Mouse (Mus musculus) myocyte (in vitro differentiated cells): ENCODE results near the gene 4930503B20Rik. TPM values are rescaled to one million over a fixed set of nuclear protein-coding genes. Genes with fewer than 3 reads are reported as not detected.

Experiments used
- H3K27me3 ChIP-seq: one replicate; pipeline ENCODE4 v1.6.1; 2011; ENCODE audit not compliant: control insufficient read depth, insufficient read depth, insufficient read length
- H3K36me3 ChIP-seq: one replicate; pipeline ENCODE4 v1.6.1; 2011; ENCODE audit not compliant: control insufficient read depth, insufficient read depth
- H3K4me2 ChIP-seq: one replicate; pipeline ENCODE4 v1.6.1; 2011; ENCODE audit warnings: low read depth, control low read depth
- H3K4me3 ChIP-seq: one replicate; pipeline ENCODE4 v1.5.1; 2011; ENCODE audit warnings: mild to moderate bottlenecking, control low read depth, moderate library complexity
- H3K79me2 ChIP-seq: one replicate; pipeline ENCODE4 v1.6.1; 2011; ENCODE audit not compliant: control insufficient read depth, insufficient read depth
- H3ac ChIP-seq: one replicate; pipeline ENCODE4 v1.6.1; 2011; ENCODE audit not compliant: control insufficient read depth, insufficient read length
- CEBPB ChIP-seq: IDR thresholded peaks from 2 replicates; pipeline ENCODE4 v1.6.1; 2011; ENCODE audit warnings: mild to moderate bottlenecking, moderate library complexity; ENCODE audit not compliant: poor library complexity, insufficient read depth, severe bottlenecking
- E2F4 ChIP-seq: IDR thresholded peaks from one replicate; pipeline ENCODE4 v1.6.1; 2011; ENCODE audit warnings: mild to moderate bottlenecking, control low read depth, moderate library complexity; ENCODE audit not compliant: insufficient read depth
- MAX ChIP-seq: IDR thresholded peaks from one replicate; pipeline ENCODE4 v1.6.1; 2011; ENCODE audit warnings: low read depth, mild to moderate bottlenecking, control low read depth
- MYOD1 ChIP-seq, 3 experiments: IDR thresholded peaks; one replicate each; pipeline ENCODE4 v1.6.1; 2011; ENCODE audit warnings: control low read depth in 2 of 3, low read depth in 2 of 3, mild to moderate bottlenecking in 2 of 3, moderate library complexity in 1 of 3; ENCODE audit not compliant: insufficient read length in 2 of 3, control insufficient read depth in 1 of 3
- MYOG ChIP-seq, 3 experiments: IDR thresholded peaks; one replicate each; pipeline ENCODE4 v1.6.1; 2011; ENCODE audit warnings: control low read depth in 2 of 3, low read depth in 2 of 3, mild to moderate bottlenecking in 2 of 3; ENCODE audit not compliant: insufficient read length in 2 of 3, control insufficient read depth in 1 of 3, insufficient read depth in 1 of 3
- POLR2A ChIP-seq: IDR thresholded peaks from one replicate; pipeline ENCODE4 v1.6.1; 2011; ENCODE audit warnings: low read depth, mild to moderate bottlenecking, control low read depth, moderate library complexity; ENCODE audit not compliant: insufficient read length
- POLR2AphosphoS2 ChIP-seq: IDR thresholded peaks from one replicate; pipeline ENCODE4 v1.6.1; 2011; ENCODE audit warnings: low read depth, control low read depth; ENCODE audit not compliant: insufficient read length
- REST ChIP-seq: IDR thresholded peaks from one replicate; pipeline ENCODE4 v1.6.1; 2011; ENCODE audit warnings: mild to moderate bottlenecking, control low read depth, moderate library complexity; ENCODE audit not compliant: insufficient read depth, insufficient read length
- SRF ChIP-seq: IDR thresholded peaks from one replicate; pipeline ENCODE4 v1.6.1; 2011; ENCODE audit warnings: low read depth; ENCODE audit not compliant: control insufficient read depth, insufficient read length
- TCF12 ChIP-seq: IDR thresholded peaks from one replicate; pipeline ENCODE4 v1.6.1; 2011; ENCODE audit warnings: mild to moderate bottlenecking, control low read depth; ENCODE audit not compliant: poor library complexity, insufficient read depth, severe bottlenecking
- TCF3 ChIP-seq: IDR thresholded peaks from one replicate; pipeline ENCODE4 v1.6.1; 2011; ENCODE audit warnings: low read depth, control low read depth; ENCODE audit not compliant: insufficient read length
- USF1 ChIP-seq: IDR thresholded peaks from one replicate; pipeline ENCODE4 v1.6.1; 2011; ENCODE audit warnings: low read depth, mild to moderate bottlenecking, control low read depth, moderate library complexity
- polyA plus RNA-seq: library from polyadenylated mRNA; unstranded; fragments of >200 nt; fragmentation: generic; extraction: Trizol; gene quantifications from one replicate; pipeline ENCODE4 v1.2.1, GENCODE M21; 2012; ENCODE audit warnings: missing spikeins

Gene 4930503B20Rik
- polyA plus RNA-seq, 1 experiment: not detected

DNA sequence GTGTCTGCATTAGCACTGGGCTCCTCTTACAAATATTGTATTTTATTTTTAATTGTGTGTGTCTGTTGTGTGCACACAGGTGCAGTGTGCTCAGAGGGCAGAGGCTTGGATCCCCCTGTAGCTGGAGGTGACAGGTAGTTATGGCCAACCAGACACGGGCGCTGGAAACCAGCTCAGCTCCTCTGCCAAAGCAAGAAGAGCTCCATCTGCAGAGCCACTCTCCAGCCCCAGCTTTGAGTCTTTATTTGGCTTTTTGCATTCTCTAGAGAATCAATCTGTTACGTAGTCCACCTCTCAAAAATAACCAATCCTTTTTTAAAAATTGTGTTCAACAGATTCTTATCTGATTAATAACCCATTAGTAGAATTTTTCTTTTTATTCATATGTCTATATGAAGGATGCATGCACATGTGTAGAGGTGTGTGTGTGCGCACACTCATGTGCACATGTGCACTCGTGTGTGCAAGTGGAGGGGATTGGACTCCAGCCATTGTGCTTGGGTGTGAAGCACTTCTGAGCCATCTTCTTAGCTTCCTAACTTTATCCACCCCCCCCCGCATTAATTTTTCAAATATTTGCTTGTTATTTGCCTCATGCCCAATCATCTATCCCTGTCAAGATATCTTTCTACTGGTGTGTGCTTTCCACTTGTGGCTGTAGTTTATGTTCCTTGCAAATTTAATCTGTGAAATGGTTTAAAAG, 51.8 kb downstream of the 4930503B20Rik start:
- H3ac ChIP-seq: no peak overlapping the region
- no peaks in the 10 kb centered on the region for H3K27me3 ChIP-seq
- no peak overlapping the region for H3K4me2 ChIP-seq
- H3K4me3 ChIP-seq: no peak overlapping the region
- no peaks in the 10 kb centered on the region for H3K79me2 ChIP-seq
- no peak for TF ChIP-seq E2F4
- TF ChIP-seq MAX: no peak
- TF ChIP-seq CEBPB: no peak
- TF ChIP-seq USF1: no peak
- no peak for TF ChIP-seq POLR2AphosphoS2
- no peak for TF ChIP-seq MYOG (IDR thresholded peaks at IDR 0.05; ENCODE audit: control insufficient read depth in 1 of 3, insufficient read depth in 1 of 3, insufficient read length in 2 of 3, low read depth in 2 of 3)
- no peak for TF ChIP-seq POLR2A
- no peak for TF ChIP-seq TCF3
- TF ChIP-seq TCF12: no peak
- no peak for TF ChIP-seq REST
- no peak for TF ChIP-seq SRF
- TF ChIP-seq MYOD1 (IDR thresholded peaks at IDR 0.05; ENCODE audit: control insufficient read depth in 1 of 3, insufficient read length in 2 of 3, low read depth in 2 of 3): no peak
- no peaks in the 10 kb centered on the region for H3K36me3 ChIP-seq

DNA sequence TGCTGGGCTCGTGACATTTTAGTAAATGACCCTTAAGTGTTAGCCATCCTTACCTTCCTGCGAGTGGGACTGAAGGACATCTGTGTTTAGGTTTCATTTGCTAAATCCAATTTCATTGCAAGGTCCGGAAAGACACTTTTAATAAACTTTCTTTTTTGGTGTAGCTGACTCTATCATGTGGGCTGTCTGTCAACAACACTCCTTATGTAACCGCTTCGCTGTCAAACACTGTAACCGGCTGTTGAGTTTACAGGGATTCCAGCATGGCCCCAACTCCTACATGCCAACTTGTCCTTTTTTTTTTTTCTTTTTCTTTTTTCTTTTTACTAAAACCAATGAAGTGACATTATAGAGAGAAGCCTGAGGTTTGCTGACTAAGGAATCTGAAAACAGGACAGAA, 52.7 kb downstream of the 4930503B20Rik start:
- no peak overlapping the region for H3K4me3 ChIP-seq
- H3ac ChIP-seq: no peak overlapping the region
- no peaks in the 10 kb centered on the region for H3K27me3 ChIP-seq
- no peaks in the 10 kb centered on the region for H3K36me3 ChIP-seq
- no peaks in the 10 kb centered on the region for H3K79me2 ChIP-seq
- TF ChIP-seq TCF12 (no peak), REST (no peak), TCF3 (no peak), POLR2AphosphoS2 (no peak), MAX (no peak), POLR2A (no peak), MYOD1 (IDR thresholded peaks at IDR 0.05; ENCODE audit: control insufficient read depth in 1 of 3, insufficient read length in 2 of 3, low read depth in 2 of 3) (no peak), E2F4 (no peak), USF1 (no peak)
- H3K4me2 ChIP-seq: no peak overlapping the region

DNA sequence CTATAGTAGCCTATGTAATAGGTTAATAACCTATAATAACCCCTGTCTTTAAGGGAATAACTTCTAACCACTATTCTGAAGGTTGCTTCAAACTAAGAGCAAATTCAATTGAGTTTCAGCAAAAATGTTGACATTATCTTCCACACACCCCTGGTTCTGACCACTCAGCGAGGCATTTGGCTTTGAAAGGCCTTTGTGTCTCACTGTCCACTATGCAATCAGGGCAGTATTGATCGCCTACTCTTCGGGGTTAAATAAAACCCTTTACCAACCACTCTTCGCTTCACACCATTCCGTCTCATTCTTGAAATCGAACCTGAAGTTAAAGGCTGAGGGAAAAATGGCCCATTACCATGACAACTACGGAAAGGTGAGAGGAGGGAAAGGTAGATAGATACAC, 54.3 kb downstream of the 4930503B20Rik start:
- no peak for TF ChIP-seq POLR2A
- TF ChIP-seq TCF3: no peak
- no peak for TF ChIP-seq MYOD1 (IDR thresholded peaks at IDR 0.05; ENCODE audit: control insufficient read depth in 1 of 3, insufficient read length in 2 of 3, low read depth in 2 of 3)
- no peak for TF ChIP-seq USF1
- TF ChIP-seq POLR2AphosphoS2: no peak
- no peak for TF ChIP-seq REST
- H3ac ChIP-seq: no peak overlapping the region
- H3K4me3 ChIP-seq: no peak overlapping the region
- H3K79me2 ChIP-seq: no peaks in the 10 kb centered on the region
- no peaks in the 10 kb centered on the region for H3K27me3 ChIP-seq
- H3K36me3 ChIP-seq: no peaks in the 10 kb centered on the region
- no peak overlapping the region for H3K4me2 ChIP-seq

DNA sequence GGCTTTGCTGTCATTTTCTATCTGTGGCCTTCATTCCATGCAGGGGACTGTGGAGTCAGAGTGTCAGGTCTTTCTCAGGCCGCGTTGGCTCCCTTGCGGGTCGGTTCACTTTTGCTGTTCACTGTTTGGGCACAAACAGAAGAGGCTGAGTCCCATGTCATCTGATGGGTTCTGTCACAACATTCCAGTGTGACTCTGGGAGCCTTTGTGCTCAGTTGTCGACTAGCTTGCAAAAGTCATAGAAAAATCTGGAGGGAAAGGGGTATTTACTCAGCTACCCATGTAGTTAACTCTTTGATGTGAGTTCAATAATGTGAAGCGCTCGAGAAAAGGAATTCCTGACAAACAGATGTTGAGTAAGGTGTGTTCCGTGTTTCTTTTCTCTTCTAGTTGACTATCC, 54.7 kb downstream of the 4930503B20Rik start:
- Histone ChIP-seq H3K79me2 (no peaks in the 10 kb centered on the region), H3K4me2 (no peak overlapping the region), H3K27me3 (no peaks in the 10 kb centered on the region)

DNA sequence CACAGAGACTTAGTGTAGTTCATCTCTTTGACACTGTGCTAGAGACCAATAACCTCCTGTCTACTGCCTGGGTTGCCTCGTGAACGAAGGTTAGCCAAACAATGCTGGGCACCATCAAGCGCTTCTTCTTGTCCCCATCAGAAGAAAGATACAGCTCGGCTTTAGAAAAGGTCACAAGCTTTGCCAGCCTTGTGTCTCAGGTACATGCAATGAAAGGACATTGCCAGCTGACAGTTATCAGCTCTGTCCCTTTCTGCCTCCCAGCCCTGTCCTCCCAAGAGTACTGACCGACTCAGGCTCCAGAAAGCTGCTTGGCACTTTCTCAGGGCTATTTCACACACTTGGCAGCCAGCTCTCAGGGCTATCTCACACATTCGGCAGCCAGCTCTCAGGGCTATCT, 55.7 kb downstream of the 4930503B20Rik start:
- Histone ChIP-seq H3ac (no peak overlapping the region), H3K27me3 (no peaks in the 10 kb centered on the region), H3K36me3 (no peaks in the 10 kb centered on the region), H3K4me2 (no peak overlapping the region), H3K79me2 (no peaks in the 10 kb centered on the region), H3K4me3 (no peak overlapping the region)
- no peak for TF ChIP-seq REST
- no peak for TF ChIP-seq MYOG (IDR thresholded peaks at IDR 0.05; ENCODE audit: control insufficient read depth in 1 of 3, insufficient read depth in 1 of 3, insufficient read length in 2 of 3, low read depth in 2 of 3)
- TF ChIP-seq SRF: no peak
- no peak for TF ChIP-seq E2F4
- TF ChIP-seq USF1: no peak
- TF ChIP-seq POLR2AphosphoS2: no peak
- TF ChIP-seq CEBPB: no peak
- TF ChIP-seq MAX: no peak
- TF ChIP-seq TCF12: no peak
- no peak for TF ChIP-seq TCF3
- TF ChIP-seq MYOD1 (IDR thresholded peaks at IDR 0.05; ENCODE audit: control insufficient read depth in 1 of 3, insufficient read length in 2 of 3, low read depth in 2 of 3): no peak
- TF ChIP-seq POLR2A: no peak

More for the DNA sequence above, 54.7 kb downstream of the 4930503B20Rik start:
- Histone ChIP-seq H3K36me3 (no peaks in the 10 kb centered on the region), H3ac (no peak overlapping the region), H3K4me3 (no peak overlapping the region)
- TF ChIP-seq MYOG (IDR thresholded peaks at IDR 0.05; ENCODE audit: control insufficient read depth in 1 of 3, insufficient read depth in 1 of 3, insufficient read length in 2 of 3, low read depth in 2 of 3) (no peak), TCF12 (no peak), E2F4 (no peak)

Other genes with a start within 250 kb of the 4930503B20Rik start
- gene Ssx2ip, start 246.7 kb downstream of the 4930503B20Rik start, polyA plus RNA-seq: 13.5 TPM
- gene Ctbs, start 201.5 kb downstream of the 4930503B20Rik start, polyA plus RNA-seq: 2.9 TPM
- 1.0 TPM for gene Spata1, start 151.6 kb downstream of the 4930503B20Rik start, polyA plus RNA-seq
- gene Gng5, start 151.5 kb downstream of the 4930503B20Rik start, polyA plus RNA-seq: 451 TPM
- gene Rpf1, start 129.9 kb downstream of the 4930503B20Rik start, polyA plus RNA-seq: 13.5 TPM
- not detected for gene Uox, start 80.9 kb downstream of the 4930503B20Rik start, polyA plus RNA-seq
- not detected for gene Dnase2b, start 35.7 kb downstream of the 4930503B20Rik start, polyA plus RNA-seq
- gene Samd13, start 34.3 kb upstream of the 4930503B20Rik start, polyA plus RNA-seq: not detected
- 19.6 TPM for gene Prkacb, start 161.7 kb upstream of the 4930503B20Rik start, polyA plus RNA-seq
- 5.2 TPM for gene Ttll7, start 201.1 kb upstream of the 4930503B20Rik start, polyA plus RNA-seq